Mouse (Mus musculus): ENCODE measurements around the gene Mrps18c.

DNA sequence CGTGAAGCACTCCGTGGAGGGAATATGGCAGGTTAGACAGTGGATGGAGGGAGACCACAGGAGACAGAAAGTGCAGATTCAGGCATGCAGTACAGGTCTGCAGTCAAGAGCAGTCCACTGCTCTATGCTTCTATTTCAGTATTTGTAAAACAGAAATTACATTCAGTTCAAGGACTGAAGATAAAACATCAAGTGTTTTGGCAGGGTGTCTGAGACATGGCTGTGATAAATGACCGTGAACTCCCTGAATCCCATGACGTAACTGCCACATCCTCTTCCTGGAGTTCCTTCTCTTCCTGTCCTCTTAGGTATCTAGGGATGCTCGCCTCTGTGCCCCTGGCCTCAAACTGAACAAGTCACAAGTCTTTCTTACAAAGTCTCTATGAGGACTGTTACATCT is 21.5 kb upstream of the Mrps18c start:
- TF ChIP-seq CTCF (IDR thresholded peaks at IDR 0.05; ENCODE audit: low read depth, low read length) = no peak
- TF ChIP-seq POLR2A (IDR thresholded peaks at IDR 0.05; ENCODE audit: insufficient read depth, low read length) = no peak
